Mouse (Mus musculus): ENCODE data around the gene Esp16. TPM values are rescaled to one million over a fixed set of nuclear protein-coding genes. Genes with fewer than 3 reads are reported as not detected.
"Not testable (repeated sequence)": the region's sequence is repeated elsewhere in the genome, so short reads cannot be mapped to it uniquely, and the experiment has no call there.

Esp16 gene
- not detected in 2 replicates for polyA plus RNA-seq (2015; fragmentation: Nextera tagmentation; extraction: Ambion mirVana)

GRCm38 (mm10) chr17:39535842-39536241 is at the start of gene Esp16:
Gene Esp16, plus strand, starts transcription at chr17:39536142.
- not testable (repeated sequence) for H3K9me3 ChIP-seq (ENCODE audit: control insufficient read depth, low read length); H3K9ac ChIP-seq (ENCODE audit: low read length); H3K4me2 ChIP-seq (replicated peaks; ENCODE audit: low read depth); H3K27ac ChIP-seq (replicated peaks); DNase-seq (ENCODE audit: low spot score); H3K4me1 ChIP-seq (replicated peaks; ENCODE audit: control insufficient read depth, insufficient read depth); ATAC-seq (ENCODE audit: low FRiP score, low TSS enrichment); H3K36me3 ChIP-seq (ENCODE audit: control insufficient read depth, insufficient read depth, low read length); H3K27me3 ChIP-seq (ENCODE audit: control insufficient read depth, insufficient read depth, low read length); H3K4me3 ChIP-seq (ENCODE audit: low read depth, low read length)
- 66% methylated on average over 6 of the region's 6 CpGs for WGBS

GRCm38 (mm10) chr17:39498043-39498442 is 37.9 kb upstream of the Esp16 start:
- H3K4me1 ChIP-seq (replicated peaks; ENCODE audit: control insufficient read depth, insufficient read depth); H3K9me3 ChIP-seq (ENCODE audit: control insufficient read depth, low read length); H3K27me3 ChIP-seq (ENCODE audit: control insufficient read depth, insufficient read depth, low read length); DNase-seq (ENCODE audit: low spot score); H3K9ac ChIP-seq (ENCODE audit: low read length); H3K4me3 ChIP-seq (ENCODE audit: low read depth, low read length); ATAC-seq (ENCODE audit: low FRiP score, low TSS enrichment); H3K36me3 ChIP-seq (ENCODE audit: control insufficient read depth, insufficient read depth, low read length); H3K27ac ChIP-seq (replicated peaks); H3K4me2 ChIP-seq (replicated peaks; ENCODE audit: low read depth): not testable (repeated sequence)

Other genes with a start within 250 kb of the Esp16 start
- not detected in 2 replicates for gene Esp18, start 129.8 kb upstream of the Esp16 start, polyA plus RNA-seq (2015; fragmentation: Nextera tagmentation; extraction: Ambion mirVana)
- not detected in 2 replicates for gene Esp15, start 104.8 kb downstream of the Esp16 start, polyA plus RNA-seq (2015; fragmentation: Nextera tagmentation; extraction: Ambion mirVana)